Mouse (Mus musculus): ENCODE measurements around the gene Mdm2. TPM values are rescaled to one million over a fixed set of nuclear protein-coding genes. Genes with fewer than 3 reads are reported as not detected.
A peak's percentile ranks its signal among the peaks of the same experiment; 100 is the strongest.
"Not testable (repeated sequence)": the region's sequence is repeated elsewhere in the genome, so short reads cannot be mapped to it uniquely, and the experiment has no call there.

The Mdm2 gene
- polyA plus RNA-seq, 1 experiment from 2014 or later: 22.0 TPM

GRCm38 (mm10) chr10:117724136-117724718 lies 13.7 kb upstream of the Mdm2 start:
- 72% methylated on average over 5 of the region's 5 CpGs for WGBS
- Histone ChIP-seq H3K36me3 (ENCODE audit: insufficient read depth, low read length) (no peaks in the 10 kb centered on the region), H3K9me3 (replicated peaks; ENCODE audit: low read length) (no peaks in the 10 kb centered on the region)

GRCm38 (mm10) chr10:117718161-117719119 lies 7.9 kb upstream of the Mdm2 start:
- WGBS: 47% methylated on average over 19 of the region's 19 CpGs
- no peak for ATAC-seq (replicated peaks; ENCODE audit: low FRiP score, low read depth)
- Histone ChIP-seq H3K36me3 (ENCODE audit: insufficient read depth, low read length) (no peaks in the 10 kb centered on the region), H3K9ac (ENCODE audit: low read depth, low read length) (no peak overlapping the region), H3K4me3 (replicated peaks; ENCODE audit: low read depth, low read length) (no peak overlapping the region), H3K4me2 (ENCODE audit: low read length) (no peak overlapping the region), H3K9me3 (replicated peaks; ENCODE audit: low read length) (no peaks in the 10 kb centered on the region), H3K27ac (peak overlapping the region; percentile 55; the same call in 1 of the 2 replicates), H3K4me1 (replicated peaks; ENCODE audit: insufficient read depth, low read length) (no peaks in the 10 kb centered on the region), H3K27me3 (ENCODE audit: insufficient read depth, low read length) (no peaks in the 10 kb centered on the region)
- peak; percentile 35 for DNase-seq (ENCODE audit: low spot score)
- no peak for TF ChIP-seq CTCF (IDR thresholded peaks at IDR 0.05; ENCODE audit: low read depth)

More at GRCm38 (mm10) chr10:117724136-117724718, 13.7 kb upstream of the Mdm2 start:
- no peak overlapping the region for H3K4me3 ChIP-seq (replicated peaks; ENCODE audit: low read depth, low read length)
- H3K4me1 ChIP-seq (replicated peaks; ENCODE audit: insufficient read depth, low read length): no peaks in the 10 kb centered on the region
- H3K27me3 ChIP-seq (ENCODE audit: insufficient read depth, low read length): no peaks in the 10 kb centered on the region
- no peak for TF ChIP-seq CTCF (IDR thresholded peaks at IDR 0.05; ENCODE audit: low read depth)
- H3K27ac ChIP-seq: no peak overlapping the region
- ATAC-seq (replicated peaks; ENCODE audit: low FRiP score, low read depth): no peak
- no peak overlapping the region for H3K4me2 ChIP-seq (ENCODE audit: low read length)
- no peak overlapping the region for H3K9ac ChIP-seq (ENCODE audit: low read depth, low read length)
- no peak for DNase-seq (ENCODE audit: low spot score)

GRCm38 (mm10) chr10:117717583-117717982 lies 7.0 kb upstream of the Mdm2 start:
- Histone ChIP-seq H3K4me2 (ENCODE audit: low read length) (no peak overlapping the region), H3K9me3 (replicated peaks; ENCODE audit: low read length) (no peaks in the 10 kb centered on the region), H3K27ac (peak overlapping the region; percentile 55), H3K9ac (ENCODE audit: low read depth, low read length) (no peak overlapping the region), H3K36me3 (ENCODE audit: insufficient read depth, low read length) (no peaks in the 10 kb centered on the region), H3K4me1 (replicated peaks; ENCODE audit: insufficient read depth, low read length) (no peaks in the 10 kb centered on the region), H3K27me3 (ENCODE audit: insufficient read depth, low read length) (no peaks in the 10 kb centered on the region), H3K4me3 (replicated peaks; ENCODE audit: low read depth, low read length) (no peak overlapping the region)
- TF ChIP-seq CTCF (IDR thresholded peaks at IDR 0.05; ENCODE audit: low read depth): no peak
- ATAC-seq (replicated peaks; ENCODE audit: low FRiP score, low read depth): peak; percentile 89
- 6% methylated on average over 4 of the region's 4 CpGs for WGBS
- peak; percentile 70 for DNase-seq (ENCODE audit: low spot score)

GRCm38 (mm10) chr10:117716686-117717085 lies 6.1 kb upstream of the Mdm2 start:
- 73% methylated on average over 3 of the region's 3 CpGs for WGBS
- no peaks in the 10 kb centered on the region for H3K36me3 ChIP-seq (ENCODE audit: insufficient read depth, low read length)
- DNase-seq (ENCODE audit: low spot score) (no peak), ATAC-seq (replicated peaks; ENCODE audit: low FRiP score, low read depth) (no peak)
- 0 out of 2 replicates have a peak overlapping the region, but pooled peaks have one; percentile 55 for H3K27ac ChIP-seq
- H3K27me3 ChIP-seq (ENCODE audit: insufficient read depth, low read length): no peaks in the 10 kb centered on the region
- no peak overlapping the region for H3K4me3 ChIP-seq (replicated peaks; ENCODE audit: low read depth, low read length)
- no peak for TF ChIP-seq CTCF (IDR thresholded peaks at IDR 0.05; ENCODE audit: low read depth)
- H3K4me1 ChIP-seq (replicated peaks; ENCODE audit: insufficient read depth, low read length): no peaks in the 10 kb centered on the region
- H3K4me2 ChIP-seq (ENCODE audit: low read length): no peak overlapping the region
- no peak overlapping the region for H3K9ac ChIP-seq (ENCODE audit: low read depth, low read length)
- no peaks in the 10 kb centered on the region for H3K9me3 ChIP-seq (replicated peaks; ENCODE audit: low read length)

GRCm38 (mm10) chr10:117715654-117716053 lies 5.1 kb upstream of the Mdm2 start:
- not testable (repeated sequence) for H3K27ac ChIP-seq; H3K27me3 ChIP-seq (ENCODE audit: insufficient read depth, low read length); ATAC-seq (replicated peaks; ENCODE audit: low FRiP score, low read depth); H3K4me3 ChIP-seq (replicated peaks; ENCODE audit: low read depth, low read length); H3K9ac ChIP-seq (ENCODE audit: low read depth, low read length); H3K4me1 ChIP-seq (replicated peaks; ENCODE audit: insufficient read depth, low read length); H3K9me3 ChIP-seq (replicated peaks; ENCODE audit: low read length); H3K4me2 ChIP-seq (ENCODE audit: low read length); H3K36me3 ChIP-seq (ENCODE audit: insufficient read depth, low read length); DNase-seq (ENCODE audit: low spot score)
- 84% methylated on average over 1 of the region's 1 CpGs for WGBS

- Histone ChIP-seq H3K9ac (ENCODE audit: low read depth, low read length) (no peak overlapping the region), H3K4me3 (replicated peaks; ENCODE audit: low read depth, low read length) (no peak overlapping the region), H3K9me3 (replicated peaks; ENCODE audit: low read length) (no peaks in the 10 kb centered on the region), H3K27me3 (ENCODE audit: insufficient read depth, low read length) (no peaks in the 10 kb centered on the region), H3K36me3 (ENCODE audit: insufficient read depth, low read length) (no peaks in the 10 kb centered on the region), H3K4me2 (ENCODE audit: low read length) (no peak overlapping the region), H3K27ac (no peak overlapping the region), H3K4me1 (replicated peaks; ENCODE audit: insufficient read depth, low read length) (no peaks in the 10 kb centered on the region)
- TF ChIP-seq CTCF (IDR thresholded peaks at IDR 0.05; ENCODE audit: low read depth): no peak
- WGBS: 69% methylated on average over 4 of the region's 4 CpGs
- DNase-seq (ENCODE audit: low spot score): no peak
- ATAC-seq (replicated peaks; ENCODE audit: low FRiP score, low read depth): no peak
Observed at GRCm38 (mm10) chr10:117714928-117715500, 4.5 kb upstream of the Mdm2 start.
